Mouse (Mus musculus) heart, embryonic 12.5 days (tissue): ENCODE data around the gene Slco3a1. TPM values are rescaled to one million over a fixed set of nuclear protein-coding genes. Genes with fewer than 3 reads are reported as not detected.
A peak's percentile ranks its signal among the peaks of the same experiment; 100 is the strongest.

Experiments used
- ATAC-seq: fragments of 200-750 bp; cut with Nextera tagmentation; 2 replicates; pipeline ENCODE4 v1.8.0; 2017; ENCODE audit warnings: moderate TSS enrichment, moderate library complexity; ENCODE audit not compliant: insufficient number of reproducible peaks, low FRiP score
- H3K27ac ChIP-seq: fragments of 300-500 bp; sonication (generic); 2 replicates; pipeline ENCODE4 v1.5.1; 2016; ENCODE audit warnings: mild to moderate bottlenecking, moderate library complexity; ENCODE audit not compliant: poor library complexity, severe bottlenecking
- H3K27me3 ChIP-seq: fragments of 300-500 bp; sonication (generic); replicated peaks from 2 replicates; pipeline ENCODE4 v1.6.1; 2016; ENCODE audit warnings: mild to moderate bottlenecking, moderate library complexity
- H3K36me3 ChIP-seq: fragments of 300-500 bp; sonication (generic); 2 replicates; pipeline ENCODE4 v1.6.1; 2016; ENCODE audit warnings: mild to moderate bottlenecking, moderate library complexity
- H3K4me1 ChIP-seq: fragments of 300-500 bp; sonication (generic); replicated peaks from 2 replicates; pipeline ENCODE4 v1.6.1; 2016; ENCODE audit warnings: mild to moderate bottlenecking
- H3K4me2 ChIP-seq: fragments of 300-500 bp; sonication (generic); 2 replicates; pipeline ENCODE4 v1.6.1; 2016; ENCODE audit warnings: mild to moderate bottlenecking, moderate library complexity
- H3K4me3 ChIP-seq: fragments of 300-500 bp; sonication (generic); 2 replicates; pipeline ENCODE4 v1.5.1; 2016; ENCODE audit warnings: mild to moderate bottlenecking
- H3K9ac ChIP-seq: fragments of 300-500 bp; sonication (generic); 2 replicates; pipeline ENCODE4 v1.6.1; 2016; ENCODE audit warnings: mild to moderate bottlenecking, moderate library complexity
- H3K9me3 ChIP-seq: fragments of 300-500 bp; sonication (generic); replicated peaks from 2 replicates; pipeline ENCODE4 v1.6.1; 2016; ENCODE audit warnings: mild to moderate bottlenecking, moderate library complexity
- WGBS: fragments of 180-500 bp; shearing (Covaris S2); methylation state at CpG from one replicate; pipeline ENCODE4 v1.1.7; 2016; 5-methylcytosine and 5-hydroxymethylcytosine counted together
- polyA plus RNA-seq: library from polyadenylated mRNA; unstranded; fragments of >200 nt; fragmentation: Nextera tagmentation; extraction: Ambion mirVana; gene quantifications from 2 replicates; pipeline ENCODE4 v1.2.1, GENCODE M21; 2016

Slco3a1 gene
- polyA plus RNA-seq, 1 experiment from 2014 or later, result 29.8 TPM

- Histone ChIP-seq H3K9ac (no peak overlapping the region), H3K4me3 (no peak overlapping the region), H3K4me1 (peaks cover 8% of the 10 kb centered on the region), H3K27me3 (no peaks in the 10 kb centered on the region), H3K27ac (no peak overlapping the region), H3K9me3 (no peaks in the 10 kb centered on the region), H3K4me2 (no peak overlapping the region), H3K36me3 (peaks cover 10% of the 10 kb centered on the region)
- peak; percentile 61 for ATAC-seq
- WGBS, result 57% methylated on average over 5 of the region's 5 CpGs
Measured at GRCm38 (mm10) chr7:74323683-74324082, 230.9 kb downstream of the Slco3a1 start.

GRCm38 (mm10) chr7:74323194-74323593, 231.4 kb downstream of the Slco3a1 start:
- ATAC-seq, result no peak
- H3K9ac ChIP-seq, result no peak overlapping the region
- H3K9me3 ChIP-seq, result no peaks in the 10 kb centered on the region
- H3K4me2 ChIP-seq, result no peak overlapping the region
- H3K4me1 ChIP-seq, result peaks cover 8% of the 10 kb centered on the region
- peaks cover 14% of the 10 kb centered on the region for H3K36me3 ChIP-seq
- H3K27me3 ChIP-seq, result no peaks in the 10 kb centered on the region
- no peak overlapping the region for H3K4me3 ChIP-seq
- no peak overlapping the region for H3K27ac ChIP-seq

GRCm38 (mm10) chr7:74320635-74321034, 233.9 kb downstream of the Slco3a1 start:
- 83% methylated on average over 5 of the region's 5 CpGs for WGBS
- no peak overlapping the region for H3K4me3 ChIP-seq
- H3K4me2 ChIP-seq, result no peak overlapping the region
- ATAC-seq, result no peak
- H3K27me3 ChIP-seq, result no peaks in the 10 kb centered on the region
- H3K9me3 ChIP-seq, result no peaks in the 10 kb centered on the region
- H3K36me3 ChIP-seq, result peaks cover 15% of the 10 kb centered on the region
- H3K9ac ChIP-seq, result no peak overlapping the region
- peaks cover 8% of the 10 kb centered on the region for H3K4me1 ChIP-seq
- H3K27ac ChIP-seq, result no peak overlapping the region

- no peak for ATAC-seq
- Histone ChIP-seq H3K4me3 (no peak overlapping the region), H3K36me3 (peaks cover 15% of the 10 kb centered on the region), H3K27ac (no peak overlapping the region), H3K4me2 (no peak overlapping the region), H3K4me1 (no peaks in the 10 kb centered on the region), H3K27me3 (no peaks in the 10 kb centered on the region), H3K9me3 (no peaks in the 10 kb centered on the region), H3K9ac (no peak overlapping the region)
- WGBS, result 75% methylated on average over 3 of the region's 3 CpGs
Measured at GRCm38 (mm10) chr7:74315836-74316435, 238.6 kb downstream of the Slco3a1 start.

- ATAC-seq, result no peak
- Histone ChIP-seq H3K4me3 (no peak overlapping the region), H3K9me3 (no peaks in the 10 kb centered on the region), H3K27ac (no peak overlapping the region), H3K9ac (no peak overlapping the region), H3K27me3 (no peaks in the 10 kb centered on the region), H3K4me2 (no peak overlapping the region), H3K36me3 (peaks cover 11% of the 10 kb centered on the region), H3K4me1 (no peaks in the 10 kb centered on the region)
- WGBS, result 86% methylated on average over 1 of the region's 1 CpGs
Measured at GRCm38 (mm10) chr7:74314276-74314675, 240.3 kb downstream of the Slco3a1 start.

- Histone ChIP-seq H3K4me1 (no peaks in the 10 kb centered on the region), H3K27me3 (no peaks in the 10 kb centered on the region), H3K4me3 (no peak overlapping the region), H3K27ac (no peak overlapping the region), H3K9me3 (no peaks in the 10 kb centered on the region), H3K4me2 (no peak overlapping the region), H3K36me3 (peaks cover 8% of the 10 kb centered on the region), H3K9ac (no peak overlapping the region)
- no peak for ATAC-seq
- WGBS, result 84% methylated on average over 6 of the region's 6 CpGs
Measured at GRCm38 (mm10) chr7:74313279-74314105, 241.1 kb downstream of the Slco3a1 start.

- no peaks in the 10 kb centered on the region for H3K9me3 ChIP-seq
- 46% methylated on average over 4 of the region's 4 CpGs for WGBS
- H3K4me1 ChIP-seq, result no peaks in the 10 kb centered on the region
- no peak overlapping the region for H3K4me3 ChIP-seq
- H3K36me3 ChIP-seq, result 0 out of 2 replicates have a peak, but pooled peaks cover 2% of the 10 kb centered on the region
- no peak overlapping the region for H3K4me2 ChIP-seq
- no peak for ATAC-seq
- no peaks in the 10 kb centered on the region for H3K27me3 ChIP-seq
- H3K27ac ChIP-seq, result no peak overlapping the region
- H3K9ac ChIP-seq, result no peak overlapping the region
Measured at GRCm38 (mm10) chr7:74311536-74311935, 243.0 kb downstream of the Slco3a1 start.

- Histone ChIP-seq H3K27ac (no peak overlapping the region), H3K36me3 (peaks cover 7% of the 10 kb centered on the region), H3K4me3 (no peak overlapping the region), H3K9ac (no peak overlapping the region), H3K9me3 (no peaks in the 10 kb centered on the region), H3K27me3 (no peaks in the 10 kb centered on the region), H3K4me1 (no peaks in the 10 kb centered on the region), H3K4me2 (no peak overlapping the region)
- 80% methylated on average over 14 of the region's 14 CpGs for WGBS
- ATAC-seq, result no peak
Measured at GRCm38 (mm10) chr7:74303611-74304300, 250.8 kb downstream of the Slco3a1 start.

- Histone ChIP-seq H3K4me1 (no peaks in the 10 kb centered on the region), H3K27me3 (no peaks in the 10 kb centered on the region), H3K4me2 (no peak overlapping the region), H3K36me3 (peaks cover 7% of the 10 kb centered on the region), H3K9me3 (no peaks in the 10 kb centered on the region), H3K27ac (no peak overlapping the region), H3K4me3 (no peak overlapping the region), H3K9ac (no peak overlapping the region)
- WGBS, result 79% methylated on average over 5 of the region's 5 CpGs
- no peak for ATAC-seq
Measured at GRCm38 (mm10) chr7:74303081-74303480, 251.5 kb downstream of the Slco3a1 start.

- H3K4me2 ChIP-seq, result no peak overlapping the region
- H3K36me3 ChIP-seq, result no peaks in the 10 kb centered on the region
- WGBS, result 83% methylated on average over 4 of the region's 4 CpGs
- H3K4me1 ChIP-seq, result no peaks in the 10 kb centered on the region
- no peak overlapping the region for H3K27ac ChIP-seq
- no peaks in the 10 kb centered on the region for H3K27me3 ChIP-seq
- H3K9me3 ChIP-seq, result no peaks in the 10 kb centered on the region
- no peak overlapping the region for H3K9ac ChIP-seq
- H3K4me3 ChIP-seq, result no peak overlapping the region
- ATAC-seq, result no peak
Measured at GRCm38 (mm10) chr7:74286531-74286930, 268.0 kb downstream of the Slco3a1 start.

- Histone ChIP-seq H3K4me3 (no peak overlapping the region), H3K4me1 (no peaks in the 10 kb centered on the region), H3K9me3 (no peaks in the 10 kb centered on the region), H3K27me3 (no peaks in the 10 kb centered on the region), H3K36me3 (peaks cover 3% of the 10 kb centered on the region; the same call in 1 of the 2 replicates), H3K4me2 (no peak overlapping the region), H3K27ac (no peak overlapping the region), H3K9ac (no peak overlapping the region)
- no peak for ATAC-seq
- 80% methylated on average over 2 of the region's 2 CpGs for WGBS
Measured at GRCm38 (mm10) chr7:74280371-74280770, 274.2 kb downstream of the Slco3a1 start.
